Mouse (Mus musculus) lung, postnatal 10 days (tissue): ENCODE results near the gene Prcp.

Experiments
- DNase-seq: peaks from one replicate; pipeline ENCODE4 v3.0.0; 2021

The Prcp gene

DNA sequence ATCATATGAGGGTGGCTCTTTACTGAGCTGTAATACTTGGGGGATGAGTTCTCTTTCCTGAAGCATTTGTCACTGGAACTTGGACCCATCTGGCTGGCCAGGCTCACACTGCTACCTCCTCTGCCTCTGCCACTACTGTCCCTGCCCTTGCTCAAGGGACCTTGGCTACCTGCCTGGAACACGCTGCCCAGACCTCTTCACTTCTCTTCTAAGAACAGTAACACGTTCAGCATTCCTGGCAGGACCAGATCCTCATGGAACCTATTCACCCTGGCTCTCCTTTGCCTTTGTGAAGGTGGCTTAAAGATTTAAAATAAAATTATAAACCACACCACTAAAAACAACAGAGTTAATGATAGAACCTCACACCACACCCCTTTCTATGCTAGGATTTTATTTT lies 107.6 kb downstream of the Prcp start:
- no peak for DNase-seq
